Mouse (Mus musculus) forebrain, embryonic 11.5 days (tissue): ENCODE measurements around the gene Scgb2a2. TPM values are rescaled to one million over a fixed set of nuclear protein-coding genes. Genes with fewer than 3 reads are reported as not detected.
"Not testable (repeated sequence)": the region's sequence is repeated elsewhere in the genome, so short reads cannot be mapped to it uniquely, and the experiment has no call there.

Experiments
- ATAC-seq: fragments of 200-750 bp; cut with Nextera tagmentation; replicated peaks from 2 replicates; pipeline ENCODE4 v1.8.0; 2017; ENCODE audit warnings: moderate TSS enrichment; ENCODE audit not compliant: low FRiP score
- DNase-seq: peaks from one replicate; pipeline ENCODE4 v3.0.0-alpha.2; 2017; ENCODE audit warnings: low spot score
- H3K27ac ChIP-seq: fragments of 300-500 bp; sonication (generic); 2 replicates; pipeline ENCODE4 v1.5.1; 2014; ENCODE audit warnings: low read depth, low read length
- H3K27me3 ChIP-seq: fragments of 300-500 bp; sonication (generic); 2 replicates; pipeline ENCODE4 v1.6.1; 2014; ENCODE audit warnings: mild to moderate bottlenecking, low read length, mixed read lengths; ENCODE audit not compliant: control insufficient read depth, insufficient read depth
- H3K36me3 ChIP-seq: fragments of 300-500 bp; sonication (generic); 2 replicates; pipeline ENCODE4 v1.6.1; 2014; ENCODE audit warnings: mild to moderate bottlenecking, low read length, moderate library complexity, mixed read lengths; ENCODE audit not compliant: control insufficient read depth, insufficient read depth
- H3K4me1 ChIP-seq: fragments of 300-500 bp; sonication (generic); replicated peaks from 2 replicates; pipeline ENCODE4 v1.6.1; 2014; ENCODE audit warnings: low read length, mixed read lengths; ENCODE audit not compliant: control insufficient read depth, insufficient read depth
- H3K4me2 ChIP-seq: fragments of 300-500 bp; sonication (generic); 2 replicates; pipeline ENCODE4 v1.6.1; 2014; ENCODE audit warnings: low read depth, mild to moderate bottlenecking, low read length, moderate library complexity, mixed read lengths; ENCODE audit not compliant: severe bottlenecking
- H3K4me3 ChIP-seq: fragments of 300-500 bp; sonication (generic); 2 replicates; pipeline ENCODE4 v1.5.1; 2014; ENCODE audit warnings: low read depth, low read length
- H3K9ac ChIP-seq: fragments of 300-500 bp; sonication (generic); 2 replicates; pipeline ENCODE4 v1.6.1; 2014; ENCODE audit warnings: low read length
- H3K9me3 ChIP-seq: fragments of 300-500 bp; sonication (generic); 2 replicates; pipeline ENCODE4 v1.6.1; 2016; ENCODE audit warnings: low read length, mixed read lengths; ENCODE audit not compliant: control insufficient read depth
- WGBS: fragments of 180-500 bp; shearing (Covaris S2); extraction: QIAGEN DNeasy Blood & Tissue Kit; methylation state at CpG from one replicate; pipeline ENCODE4 v1.1.7; 2014; 5-methylcytosine and 5-hydroxymethylcytosine counted together
- polyA plus RNA-seq: library from polyadenylated mRNA; unstranded; fragments of >200 nt; fragmentation: Nextera tagmentation; extraction: Ambion mirVana; gene quantifications from 2 replicates; pipeline ENCODE4 v1.2.1, GENCODE M21; 2014

Scgb2a2 gene
- polyA plus RNA-seq, 1 experiment from 2014 or later = not detected

DNA sequence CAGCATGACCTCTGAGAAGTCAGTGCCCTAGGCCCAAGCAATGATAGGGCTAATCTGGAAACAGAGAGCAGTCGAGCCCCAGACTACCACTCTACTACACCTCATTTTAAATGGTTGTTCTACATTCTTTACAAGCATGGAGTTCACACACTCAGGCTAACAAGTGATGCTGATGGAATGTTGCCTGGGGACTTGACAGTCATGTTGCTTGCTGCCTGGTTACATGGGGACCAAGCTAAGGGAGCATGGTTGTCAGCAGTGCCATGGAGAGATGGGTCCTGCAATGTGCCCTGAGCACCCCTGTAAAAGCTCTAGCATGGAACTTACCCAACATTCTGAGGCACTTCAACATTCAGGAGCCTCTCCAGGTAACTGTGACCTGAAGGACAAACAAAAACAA is 39.0 kb downstream of the Scgb2a2 start:
- H3K9ac ChIP-seq = no peak overlapping the region
- H3K4me2 ChIP-seq = no peak overlapping the region
- H3K27me3 ChIP-seq = no peaks in the 10 kb centered on the region
- DNase-seq (no peak), ATAC-seq (no peak)
- no peaks in the 10 kb centered on the region for H3K4me1 ChIP-seq
- peaks cover 35% of the 10 kb centered on the region for H3K36me3 ChIP-seq
- no peak overlapping the region for H3K27ac ChIP-seq
- 84% methylated on average over 1 of the region's 1 CpGs for WGBS
- no peak overlapping the region for H3K4me3 ChIP-seq
- no peaks in the 10 kb centered on the region for H3K9me3 ChIP-seq

DNA sequence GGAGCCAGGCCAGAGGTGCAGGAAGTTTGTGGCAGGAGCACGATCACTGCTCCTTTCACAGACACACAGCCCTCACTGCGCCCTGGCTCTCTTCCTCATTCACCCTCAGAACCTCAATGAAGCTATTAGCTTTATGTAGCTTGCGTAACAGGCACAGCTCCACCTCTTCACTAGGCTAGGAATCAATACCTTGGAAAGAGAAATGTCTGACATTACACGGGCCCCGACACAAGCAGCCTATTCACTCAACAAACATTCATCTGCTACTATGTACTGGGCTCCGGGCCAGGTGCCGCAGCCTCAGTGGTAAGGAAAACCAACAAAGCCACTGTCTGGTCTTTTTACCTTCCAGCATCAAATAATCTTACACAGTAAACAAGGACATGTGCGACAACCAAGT is 39.4 kb downstream of the Scgb2a2 start:
- Histone ChIP-seq H3K9me3 (no peaks in the 10 kb centered on the region), H3K27me3 (no peaks in the 10 kb centered on the region), H3K36me3 (peaks cover 32% of the 10 kb centered on the region), H3K9ac (no peak overlapping the region), H3K4me2 (no peak overlapping the region), H3K4me3 (no peak overlapping the region), H3K27ac (no peak overlapping the region), H3K4me1 (no peaks in the 10 kb centered on the region)
- ATAC-seq (no peak), DNase-seq (no peak)
- WGBS = 96% methylated on average over 8 of the region's 8 CpGs

DNA sequence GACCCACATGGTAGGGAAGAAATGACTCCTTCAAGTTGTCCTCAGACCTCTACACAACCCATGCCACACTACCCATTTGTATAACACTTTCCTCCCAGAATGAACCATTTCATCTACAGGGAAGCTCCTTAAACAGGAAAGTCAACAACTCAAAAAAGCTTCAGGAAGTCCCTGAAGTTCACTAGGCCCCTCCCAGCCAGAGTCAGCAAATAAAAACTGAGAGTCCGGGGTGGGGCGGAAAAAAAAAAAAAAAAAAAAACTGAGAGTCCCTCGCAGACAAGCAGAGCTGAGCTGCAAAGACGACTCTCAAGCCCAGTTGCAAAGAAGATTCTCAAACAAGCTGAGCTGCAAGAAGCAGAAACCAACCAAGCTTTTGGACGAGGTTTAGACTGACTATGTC is 48.7 kb downstream of the Scgb2a2 start:
- no peaks in the 10 kb centered on the region for H3K9me3 ChIP-seq
- H3K27me3 ChIP-seq = no peaks in the 10 kb centered on the region
- ATAC-seq = no peak
- no peak overlapping the region for H3K27ac ChIP-seq
- no peak overlapping the region for H3K4me2 ChIP-seq
- no peak overlapping the region for H3K4me3 ChIP-seq
- peaks cover 3% of the 10 kb centered on the region; the same call in 1 of the 2 replicates for H3K4me1 ChIP-seq
- WGBS = 87% methylated on average over 5 of the region's 5 CpGs
- peaks cover 18% of the 10 kb centered on the region; the same call in 1 of the 2 replicates for H3K36me3 ChIP-seq
- no peak overlapping the region for H3K9ac ChIP-seq
- no peak for DNase-seq

DNA sequence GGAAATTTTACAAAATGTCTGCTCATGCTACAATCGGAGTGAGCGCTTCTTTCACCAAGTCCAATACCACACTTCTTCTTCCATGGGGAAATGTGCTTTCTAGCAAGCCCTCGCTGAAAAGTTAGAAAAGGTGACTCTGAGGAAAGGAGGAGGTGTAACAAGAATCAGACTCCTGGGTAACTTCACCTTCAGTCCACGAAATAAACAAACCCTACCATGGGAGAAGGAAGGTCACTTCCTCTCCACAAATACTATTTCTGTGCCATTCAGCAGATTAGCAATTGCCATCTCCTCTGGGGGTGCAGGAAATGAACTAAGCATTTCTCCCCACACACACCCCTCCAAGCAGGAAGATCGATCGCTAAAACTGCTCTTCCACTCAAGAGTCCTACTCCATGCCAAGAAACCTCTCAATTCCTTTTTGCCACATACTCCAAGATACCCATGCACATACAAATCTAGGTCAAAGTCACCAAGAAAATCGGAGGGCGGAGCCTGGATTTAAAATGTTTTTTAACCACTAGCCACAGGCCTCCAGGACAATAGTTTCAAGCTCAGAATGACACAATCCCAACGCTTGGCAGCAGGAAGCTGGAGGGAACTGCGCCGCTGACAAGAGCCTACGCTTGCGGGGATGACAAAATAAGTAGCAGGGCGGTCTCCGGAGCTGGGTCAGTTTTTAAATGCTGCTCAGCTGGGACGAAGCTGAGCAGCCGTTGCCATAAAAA is 51.1 kb downstream of the Scgb2a2 start:
- Histone ChIP-seq H3K4me2 (peak overlapping the region; percentile 81), H3K9ac (peak overlapping the region; percentile 94), H3K4me3 (peak overlapping the region; percentile 90), H3K27me3 (no peaks in the 10 kb centered on the region), H3K36me3 (peaks cover 10% of the 10 kb centered on the region; the same call in 1 of the 2 replicates), H3K4me1 (peaks cover 3% of the 10 kb centered on the region; the same call in 1 of the 2 replicates), H3K27ac (peak overlapping the region; percentile 83), H3K9me3 (no peaks in the 10 kb centered on the region)
- ATAC-seq (no peak), DNase-seq (no peak)
- 11% methylated on average over 17 of the region's 17 CpGs for WGBS

DNA sequence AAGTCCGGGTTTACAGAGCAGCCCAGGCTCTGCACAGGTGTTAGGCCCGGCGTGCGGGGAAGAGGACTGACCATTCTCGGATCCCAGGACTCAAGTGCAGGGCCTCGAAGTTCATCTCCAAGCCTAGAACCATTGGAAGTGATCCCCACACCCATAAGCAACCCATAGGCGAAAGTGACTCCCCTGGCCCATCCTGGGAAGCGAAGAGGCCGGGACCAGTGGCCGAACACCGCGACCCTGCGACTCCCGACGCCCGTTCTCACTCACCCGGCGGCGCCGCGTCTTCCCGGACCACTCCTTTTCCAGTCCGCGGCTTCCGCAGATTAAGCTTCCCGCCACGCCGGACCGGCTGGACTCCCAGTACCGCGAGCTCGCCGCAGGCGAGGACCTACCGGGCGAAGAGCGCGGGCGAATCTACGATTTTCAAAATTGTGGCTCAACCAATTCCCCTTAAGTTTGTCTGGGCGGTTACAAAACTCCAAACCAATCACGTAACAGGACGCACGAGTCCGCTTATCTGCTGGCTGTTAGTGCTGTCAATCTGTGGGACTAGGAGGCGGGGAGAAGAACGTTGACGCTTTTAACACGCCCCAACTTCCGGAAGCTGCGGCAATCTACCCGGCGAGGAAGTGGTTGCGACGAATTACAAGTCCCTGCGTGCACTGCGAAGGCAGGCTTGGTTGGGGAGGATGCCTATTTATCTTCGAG is 51.9 kb downstream of the Scgb2a2 start, which contains the start of gene Incenp:
Gene Incenp, minus strand, starts transcription at position 480 of the 708 bp plus-strand sequence.
- DNase-seq = peak; percentile 93
- Histone ChIP-seq H3K4me1 (peaks cover 3% of the 10 kb centered on the region; the same call in 1 of the 2 replicates), H3K27me3 (no peaks in the 10 kb centered on the region), H3K27ac (peak within 1 kb of the TSS; percentile 84), H3K9me3 (no peaks in the 10 kb centered on the region), H3K4me2 (peak within 1 kb of the TSS; percentile 81), H3K9ac (peak within 1 kb of the TSS; percentile 94), H3K36me3 (peaks cover 7% of the 10 kb centered on the region; the same call in 1 of the 2 replicates), H3K4me3 (peak within 1 kb of the TSS; percentile 90)
- ATAC-seq = peak; percentile 99
- under 1% methylated on average over 58 of the region's 58 CpGs for WGBS

DNA sequence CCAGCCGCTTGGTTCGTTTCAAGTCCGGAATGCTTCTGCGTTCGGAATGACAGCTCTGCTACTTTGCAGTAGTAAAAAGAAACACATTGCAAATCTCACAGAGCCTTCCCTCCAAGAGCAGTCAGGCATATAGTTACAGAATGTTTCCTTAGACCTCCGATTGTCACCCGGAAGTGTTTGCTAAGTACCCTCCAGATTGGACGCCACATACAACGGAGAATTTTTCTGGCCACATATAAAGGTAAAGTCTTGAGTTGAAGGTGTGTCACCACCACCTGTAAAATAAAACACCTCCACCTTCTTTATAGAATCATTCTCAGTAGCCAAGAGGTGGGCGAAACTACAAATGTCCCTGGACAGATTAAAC is 52.4 kb downstream of the Scgb2a2 start:
- Histone ChIP-seq H3K27me3 (no peaks in the 10 kb centered on the region), H3K27ac (peak overlapping the region; percentile 84), H3K4me1 (peaks cover 3% of the 10 kb centered on the region; the same call in 1 of the 2 replicates), H3K4me3 (peak overlapping the region; percentile 90), H3K4me2 (peak overlapping the region; percentile 56), H3K9me3 (no peaks in the 10 kb centered on the region), H3K36me3 (peaks cover 3% of the 10 kb centered on the region; the same call in 1 of the 2 replicates), H3K9ac (peak overlapping the region; percentile 56)
- 8% methylated on average over 10 of the region's 10 CpGs for WGBS
- DNase-seq (no peak), ATAC-seq (peak; percentile 76)

- H3K9ac ChIP-seq, ATAC-seq, DNase-seq, H3K4me1 ChIP-seq, H3K4me2 ChIP-seq, H3K27ac ChIP-seq, H3K36me3 ChIP-seq, H3K4me3 ChIP-seq, H3K27me3 ChIP-seq, H3K9me3 ChIP-seq: not testable (repeated sequence)
- 95% methylated on average over 2 of the region's 2 CpGs for WGBS
Observed at GRCm38 (mm10) chr19:9900696-9901095, 53.3 kb downstream of the Scgb2a2 start.
